Mouse (Mus musculus): ENCODE results near the gene Bcas3. TPM values are rescaled to one million over a fixed set of nuclear protein-coding genes. Genes with fewer than 3 reads are reported as not detected.

Bcas3 gene
- polyA plus RNA-seq, 1 experiment from 2014 or later: 32.5 TPM

DNA sequence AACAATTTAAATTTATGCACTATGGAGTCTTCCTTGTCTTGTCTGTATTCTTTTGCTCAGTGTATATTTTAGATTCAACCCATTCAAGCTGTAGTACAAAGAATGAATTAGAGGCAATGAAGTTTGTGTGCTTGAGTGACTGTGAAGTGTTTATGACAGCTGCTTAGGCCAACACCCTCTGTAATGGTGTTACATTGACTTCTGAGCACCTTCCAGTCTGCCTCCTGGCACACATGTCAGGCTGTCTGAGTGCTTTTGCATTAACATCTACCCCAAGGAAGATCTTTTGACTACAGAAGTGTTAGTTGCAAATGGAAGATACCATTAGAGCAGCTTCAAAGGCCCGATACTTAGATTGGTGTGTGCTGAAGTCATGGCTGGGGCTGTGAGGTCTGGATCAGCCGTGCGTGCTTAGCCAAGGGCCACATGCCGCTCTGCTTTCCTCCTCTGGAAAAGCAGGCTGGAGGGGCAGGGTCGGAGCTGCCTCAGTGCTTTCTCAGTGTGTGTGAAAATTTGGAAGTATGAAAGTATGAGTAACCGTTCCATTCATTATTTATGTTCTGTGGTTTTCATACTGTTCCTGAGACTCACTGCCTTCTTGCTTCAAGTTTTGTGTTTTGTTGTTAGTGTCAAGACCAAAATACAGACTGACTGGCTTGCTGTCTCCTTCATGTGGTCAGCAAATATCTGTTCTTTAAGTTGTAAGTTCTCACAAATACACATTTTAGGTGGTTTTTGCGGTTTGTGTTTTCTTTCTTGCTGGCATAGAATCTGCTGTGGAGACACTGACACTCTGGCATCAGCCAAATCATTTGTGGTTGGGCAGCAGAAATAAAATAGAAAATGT lies 31.2 kb downstream of the Bcas3 start:
- Histone ChIP-seq H3K4me3 (no peak overlapping the region), H3K4me1 (peaks cover 19% of the 10 kb centered on the region; the same call in 1 of the 2 replicates), H3K36me3 (no peaks in the 10 kb centered on the region), H3K9ac (no peak overlapping the region), H3K27me3 (no peaks in the 10 kb centered on the region), H3K4me2 (no peak overlapping the region), H3K9me3 (no peaks in the 10 kb centered on the region), H3K27ac (peak overlapping the region; percentile 70)
- peak; percentile 75; the same call in 1 of the 2 replicates for ATAC-seq (ENCODE audit: borderline replicate concordance, extremely low read depth, low FRiP score, low TSS enrichment)
- WGBS: 39% methylated on average over 7 of the region's 7 CpGs

DNA sequence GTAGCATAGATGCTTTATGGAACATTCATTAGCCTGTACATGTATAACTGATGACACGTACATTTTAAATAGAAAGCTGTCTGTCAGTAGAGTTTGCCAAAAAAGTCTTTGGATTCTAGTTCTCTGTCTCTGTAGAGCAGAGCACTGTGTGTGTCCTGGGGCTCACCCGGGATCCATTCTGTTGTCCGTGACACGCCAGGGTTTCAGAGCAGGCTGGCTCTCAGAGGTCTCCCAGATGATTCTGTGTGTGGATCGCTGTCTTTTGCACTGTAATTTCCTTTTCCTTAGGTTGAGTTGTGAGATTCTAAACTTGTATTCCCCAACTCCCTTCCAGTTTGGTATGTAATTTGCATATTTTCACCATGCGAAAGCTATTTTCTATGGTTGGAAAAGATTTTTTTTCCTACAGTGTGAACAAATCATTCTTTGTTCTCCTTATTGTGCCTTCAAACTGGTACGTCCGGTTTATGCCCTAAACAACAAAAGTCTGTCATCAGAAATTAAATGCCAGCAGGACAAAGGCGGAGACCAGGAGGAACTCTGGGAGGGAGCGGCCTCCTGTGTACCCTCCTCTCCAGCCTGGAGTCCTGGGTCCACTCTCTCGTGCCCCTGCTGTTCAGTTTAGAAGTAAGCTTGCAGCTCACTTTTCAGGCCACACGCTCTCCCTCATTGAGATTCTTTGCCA lies 39.4 kb downstream of the Bcas3 start:
- 54% methylated on average over 12 of the region's 12 CpGs for WGBS
- Histone ChIP-seq H3K9ac (no peak overlapping the region), H3K4me3 (no peak overlapping the region), H3K27ac (peak overlapping the region; percentile 71), H3K27me3 (no peaks in the 10 kb centered on the region), H3K4me1 (peaks cover 14% of the 10 kb centered on the region), H3K4me2 (no peak overlapping the region), H3K9me3 (no peaks in the 10 kb centered on the region), H3K36me3 (no peaks in the 10 kb centered on the region)
- ATAC-seq (ENCODE audit: borderline replicate concordance, extremely low read depth, low FRiP score, low TSS enrichment): peak; percentile 60; the same call in 1 of the 2 replicates

DNA sequence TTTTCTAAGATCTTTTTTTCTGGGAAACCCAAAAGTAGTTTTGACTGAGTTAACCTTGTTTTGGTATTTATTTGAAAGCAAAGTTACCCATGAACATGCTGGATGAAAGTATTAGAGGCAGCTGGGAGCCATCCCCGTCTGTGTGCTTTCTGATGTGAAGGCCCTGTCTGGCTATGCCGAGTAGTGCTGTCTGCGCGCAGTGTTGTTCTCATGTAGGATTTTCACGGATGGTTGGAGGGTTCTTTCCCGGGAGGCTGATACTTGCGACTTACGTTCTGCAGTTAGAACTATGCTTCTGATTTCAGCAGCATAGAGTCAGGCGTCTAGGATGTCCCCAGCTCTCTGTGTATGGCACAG lies 39.9 kb downstream of the Bcas3 start:
- ATAC-seq (ENCODE audit: borderline replicate concordance, extremely low read depth, low FRiP score, low TSS enrichment): no peak
- Histone ChIP-seq H3K9me3 (no peaks in the 10 kb centered on the region), H3K27me3 (no peaks in the 10 kb centered on the region), H3K9ac (no peak overlapping the region), H3K4me1 (peaks cover 14% of the 10 kb centered on the region), H3K27ac (peak overlapping the region; percentile 71), H3K36me3 (no peaks in the 10 kb centered on the region), H3K4me3 (no peak overlapping the region), H3K4me2 (no peak overlapping the region)
- WGBS: 58% methylated on average over 9 of the region's 9 CpGs

DNA sequence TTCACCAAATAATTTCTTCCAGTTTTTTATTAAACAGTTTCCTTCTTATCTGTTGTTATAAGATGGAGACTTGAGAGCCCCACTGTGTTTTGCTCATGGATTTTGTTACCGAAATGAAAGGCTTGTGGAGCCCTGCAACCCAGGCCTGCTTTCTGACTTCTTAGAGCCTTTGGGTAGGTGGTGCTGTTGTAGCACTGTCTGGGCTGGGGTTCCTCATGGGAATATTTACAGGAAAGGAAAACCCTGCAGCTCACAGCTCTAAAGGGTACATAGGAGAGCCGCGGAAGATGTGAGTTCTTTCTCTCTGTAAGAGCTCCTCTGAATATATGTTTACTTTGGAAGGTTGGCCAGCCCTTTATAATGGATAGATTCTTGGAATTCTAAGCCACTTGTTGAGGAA lies 41.0 kb downstream of the Bcas3 start:
- Histone ChIP-seq H3K36me3 (no peaks in the 10 kb centered on the region), H3K27me3 (no peaks in the 10 kb centered on the region), H3K9ac (no peak overlapping the region), H3K4me1 (peaks cover 14% of the 10 kb centered on the region), H3K9me3 (no peaks in the 10 kb centered on the region), H3K27ac (peak overlapping the region; percentile 45; the same call in 1 of the 2 replicates), H3K4me2 (0 out of 2 replicates have a peak overlapping the region, but pooled peaks have one; percentile 3), H3K4me3 (no peak overlapping the region)
- 14% methylated on average over 3 of the region's 3 CpGs for WGBS
- ATAC-seq (ENCODE audit: borderline replicate concordance, extremely low read depth, low FRiP score, low TSS enrichment): peak; percentile 72; the same call in 1 of the 2 replicates

DNA sequence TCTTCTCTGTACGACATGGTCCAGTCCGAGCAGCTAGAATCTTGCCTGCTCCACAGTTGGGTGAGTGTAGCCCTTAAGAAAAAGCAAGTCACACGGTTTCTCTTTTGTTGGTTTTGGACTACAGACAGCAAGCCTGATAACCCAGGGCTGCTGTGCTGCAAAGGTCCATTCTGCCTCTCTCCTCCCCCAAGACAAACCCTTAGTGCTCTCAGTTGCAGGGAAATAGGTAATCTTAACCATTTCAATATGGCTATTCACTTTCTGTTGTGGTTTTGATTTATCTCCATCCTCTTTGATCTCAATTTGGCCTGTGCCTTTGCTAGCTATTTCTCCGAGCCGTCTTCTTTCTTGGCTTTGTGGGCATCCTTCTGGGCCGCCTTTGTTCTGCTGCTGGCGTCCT lies 42.4 kb downstream of the Bcas3 start:
- peaks cover 14% of the 10 kb centered on the region for H3K4me1 ChIP-seq
- peak overlapping the region; percentile 13; the same call in 1 of the 2 replicates for H3K27ac ChIP-seq
- ATAC-seq (ENCODE audit: borderline replicate concordance, extremely low read depth, low FRiP score, low TSS enrichment): no peak
- H3K4me2 ChIP-seq: no peak overlapping the region
- H3K36me3 ChIP-seq: no peaks in the 10 kb centered on the region
- 64% methylated on average over 7 of the region's 7 CpGs for WGBS
- no peak overlapping the region for H3K4me3 ChIP-seq
- H3K27me3 ChIP-seq: no peaks in the 10 kb centered on the region
- no peak overlapping the region for H3K9ac ChIP-seq
- H3K9me3 ChIP-seq: no peaks in the 10 kb centered on the region

DNA sequence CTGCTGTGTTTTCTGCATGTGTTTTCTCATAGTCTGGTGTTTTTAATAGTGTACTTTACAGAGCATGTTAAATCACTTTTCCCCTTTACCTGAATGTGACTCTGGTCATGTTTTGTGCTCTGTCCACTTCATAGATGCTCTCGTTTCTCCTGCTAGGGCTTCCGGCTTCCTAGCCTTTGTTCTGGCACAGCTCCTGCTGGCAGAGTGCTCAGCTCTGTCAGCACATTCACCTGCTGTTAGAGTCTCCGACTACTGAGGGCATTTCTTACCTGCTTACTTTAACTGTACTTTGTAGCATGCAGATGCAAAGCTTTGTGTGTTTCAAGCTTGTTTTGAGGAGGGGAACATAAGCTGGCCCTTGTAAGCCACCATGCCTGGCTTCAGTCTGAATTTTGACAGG lies 53.6 kb downstream of the Bcas3 start:
- H3K27me3 ChIP-seq: no peaks in the 10 kb centered on the region
- H3K36me3 ChIP-seq: no peaks in the 10 kb centered on the region
- no peak overlapping the region for H3K9ac ChIP-seq
- WGBS: 61% methylated on average over 3 of the region's 3 CpGs
- ATAC-seq (ENCODE audit: borderline replicate concordance, extremely low read depth, low FRiP score, low TSS enrichment): no peak
- no peak overlapping the region for H3K4me2 ChIP-seq
- 0 out of 2 replicates have a peak, but pooled peaks cover 2% of the 10 kb centered on the region for H3K4me1 ChIP-seq
- H3K9me3 ChIP-seq: no peaks in the 10 kb centered on the region
- no peak overlapping the region for H3K4me3 ChIP-seq
- H3K27ac ChIP-seq: no peak overlapping the region

DNA sequence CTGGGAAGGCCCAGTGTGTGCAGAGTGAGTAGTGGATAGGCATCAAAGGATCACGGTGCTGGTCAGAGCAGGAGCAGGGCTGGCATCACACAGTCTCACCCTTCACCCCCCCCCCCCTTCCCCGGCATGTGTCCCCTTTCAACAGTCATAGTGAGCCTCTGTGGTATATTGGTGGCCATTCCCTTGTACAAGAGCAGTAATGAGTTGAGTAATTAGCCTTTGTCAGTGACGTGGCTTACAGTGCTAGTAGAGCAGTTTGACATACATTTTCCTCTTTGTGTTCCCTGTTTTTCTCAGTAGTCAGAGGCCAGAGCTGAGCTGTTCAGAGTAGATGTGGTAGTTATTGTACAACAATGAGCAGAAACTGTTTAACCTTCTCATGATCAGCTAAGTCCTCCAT lies 54.7 kb downstream of the Bcas3 start:
- H3K4me3 ChIP-seq: no peak overlapping the region
- no peaks in the 10 kb centered on the region for H3K27me3 ChIP-seq
- no peak overlapping the region for H3K9ac ChIP-seq
- no peak for ATAC-seq (ENCODE audit: borderline replicate concordance, extremely low read depth, low FRiP score, low TSS enrichment)
- no peak overlapping the region for H3K27ac ChIP-seq
- WGBS: 75% methylated on average over 3 of the region's 3 CpGs
- no peaks in the 10 kb centered on the region; the same call in 1 of the 2 replicates for H3K4me1 ChIP-seq
- H3K36me3 ChIP-seq: no peaks in the 10 kb centered on the region
- no peak overlapping the region for H3K4me2 ChIP-seq
- H3K9me3 ChIP-seq: no peaks in the 10 kb centered on the region

DNA sequence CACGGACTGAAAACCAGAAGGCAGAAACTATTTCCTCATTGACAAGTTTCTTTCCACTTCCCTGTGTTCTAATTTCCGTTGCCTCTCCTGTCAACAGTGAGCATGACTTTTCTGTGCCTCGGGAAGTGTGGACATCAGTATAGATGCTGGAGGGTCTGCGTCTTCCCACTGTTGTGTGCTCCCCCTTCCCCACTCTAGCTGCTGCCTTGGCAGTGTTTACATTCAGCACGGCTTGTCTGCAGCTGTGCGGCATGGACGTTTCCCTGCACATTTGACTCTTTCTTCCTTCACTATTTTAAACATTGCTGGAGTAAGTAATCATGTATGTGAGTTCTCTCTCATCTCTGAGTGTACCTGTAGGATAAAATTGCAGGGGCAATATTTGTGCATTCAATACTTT lies 59.4 kb downstream of the Bcas3 start:
- no peak for ATAC-seq (ENCODE audit: borderline replicate concordance, extremely low read depth, low FRiP score, low TSS enrichment)
- Histone ChIP-seq H3K4me3 (no peak overlapping the region), H3K27me3 (no peaks in the 10 kb centered on the region), H3K36me3 (no peaks in the 10 kb centered on the region), H3K4me1 (no peaks in the 10 kb centered on the region; the same call in 1 of the 2 replicates), H3K9me3 (no peaks in the 10 kb centered on the region), H3K9ac (no peak overlapping the region), H3K27ac (peak overlapping the region; percentile 32; the same call in 1 of the 2 replicates), H3K4me2 (peak overlapping the region; percentile 7; the same call in 1 of the 2 replicates)
- 8% methylated on average over 7 of the region's 7 CpGs for WGBS

DNA sequence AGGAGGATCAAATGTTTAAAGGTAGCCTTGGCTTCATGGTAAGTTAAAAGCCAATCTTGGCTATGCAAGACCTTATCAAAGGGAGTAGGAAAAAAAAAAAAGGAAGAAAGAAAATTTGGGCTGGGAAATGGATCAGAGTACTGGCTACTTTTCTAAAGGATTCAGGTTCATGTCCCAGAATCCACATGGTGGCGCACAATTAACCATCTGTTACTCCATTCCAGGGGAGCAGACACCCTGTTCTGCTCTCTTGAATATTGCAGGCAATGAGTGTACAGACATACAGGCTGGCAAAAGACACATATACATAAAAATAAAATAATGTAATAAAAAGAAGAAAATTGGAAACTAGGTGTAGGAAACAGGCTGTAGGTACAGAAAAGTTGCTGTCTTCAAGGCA lies 61.5 kb downstream of the Bcas3 start:
- no peak overlapping the region for H3K4me2 ChIP-seq
- no peaks in the 10 kb centered on the region for H3K27me3 ChIP-seq
- H3K4me3 ChIP-seq: no peak overlapping the region
- no peak overlapping the region for H3K9ac ChIP-seq
- ATAC-seq (ENCODE audit: borderline replicate concordance, extremely low read depth, low FRiP score, low TSS enrichment): no peak
- WGBS: 94% methylated on average over 1 of the region's 1 CpGs
- H3K36me3 ChIP-seq: no peaks in the 10 kb centered on the region
- no peaks in the 10 kb centered on the region for H3K9me3 ChIP-seq
- no peak overlapping the region for H3K27ac ChIP-seq
- no peaks in the 10 kb centered on the region; the same call in 1 of the 2 replicates for H3K4me1 ChIP-seq

DNA sequence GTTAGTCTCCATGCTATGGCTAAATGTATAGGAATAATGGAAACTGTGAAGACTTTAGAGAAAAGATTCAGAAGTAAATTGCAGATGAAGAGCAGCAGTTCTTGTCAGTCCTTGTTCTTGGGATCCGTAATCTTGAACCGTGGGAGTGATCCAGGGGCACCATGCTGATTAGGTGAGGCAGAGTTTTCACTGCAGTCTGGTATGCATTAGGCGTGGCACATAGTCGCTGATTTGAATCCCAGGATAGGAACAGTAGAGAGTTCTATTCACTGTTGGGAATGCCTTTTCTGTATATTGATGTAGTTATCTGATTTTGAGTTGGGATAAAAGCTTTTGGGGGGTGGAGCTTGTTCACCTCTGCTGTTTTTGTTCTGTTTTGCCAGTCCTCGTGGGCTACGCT lies 74.4 kb downstream of the Bcas3 start:
- WGBS: 55% methylated on average over 6 of the region's 6 CpGs
- no peaks in the 10 kb centered on the region for H3K36me3 ChIP-seq
- no peak overlapping the region for H3K4me2 ChIP-seq

DNA sequence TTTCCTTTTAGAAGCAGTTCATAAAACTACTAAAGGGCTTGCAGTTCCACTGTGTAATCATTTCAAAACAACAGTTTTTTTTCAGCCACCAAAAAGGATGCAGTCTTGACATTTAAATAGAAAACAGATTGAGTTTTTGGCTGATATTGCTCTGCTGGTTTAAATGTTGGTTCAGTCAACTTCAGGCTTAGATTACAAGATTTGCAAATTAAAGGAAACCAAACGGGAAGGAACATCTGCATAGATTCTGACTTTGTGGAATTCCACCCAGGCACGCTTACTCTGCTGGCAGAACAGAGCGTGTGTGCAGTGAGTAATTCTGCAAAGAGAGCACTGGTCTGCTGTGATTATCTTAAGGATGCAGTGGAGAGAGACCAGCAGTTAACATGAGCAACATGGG lies 75.3 kb downstream of the Bcas3 start:
- peaks cover 8% of the 10 kb centered on the region; the same call in 1 of the 2 replicates for H3K4me1 ChIP-seq
- peak; percentile 64; the same call in 1 of the 2 replicates for ATAC-seq (ENCODE audit: borderline replicate concordance, extremely low read depth, low FRiP score, low TSS enrichment)
- WGBS: 18% methylated on average over 3 of the region's 3 CpGs
- H3K9ac ChIP-seq: no peak overlapping the region
- H3K36me3 ChIP-seq: no peaks in the 10 kb centered on the region
- no peaks in the 10 kb centered on the region for H3K9me3 ChIP-seq
- H3K27me3 ChIP-seq: no peaks in the 10 kb centered on the region
- H3K4me3 ChIP-seq: no peak overlapping the region
- peak overlapping the region; percentile 59 for H3K27ac ChIP-seq
- H3K4me2 ChIP-seq: no peak overlapping the region

More for the DNA sequence above, 74.4 kb downstream of the Bcas3 start:
- no peaks in the 10 kb centered on the region for H3K9me3 ChIP-seq
- H3K9ac ChIP-seq: no peak overlapping the region
- H3K27ac ChIP-seq: peak overlapping the region; percentile 59; the same call in 1 of the 2 replicates
- no peak for ATAC-seq (ENCODE audit: borderline replicate concordance, extremely low read depth, low FRiP score, low TSS enrichment)
- H3K4me1 ChIP-seq: peaks cover 8% of the 10 kb centered on the region; the same call in 1 of the 2 replicates
- H3K27me3 ChIP-seq: no peaks in the 10 kb centered on the region
- H3K4me3 ChIP-seq: no peak overlapping the region

All from lung, embryonic 15.5 days (tissue).